Mouse (Mus musculus) liver, adult 2 months (tissue): ENCODE measurements around the gene Rhoc. TPM values are rescaled to one million over a fixed set of nuclear protein-coding genes. Genes with fewer than 3 reads are reported as not detected.
"Not testable (repeated sequence)": the region's sequence is repeated elsewhere in the genome, so short reads cannot be mapped to it uniquely, and the experiment has no call there.

Experiments used
- DNase-seq: peaks from one replicate; pipeline ENCODE4 v3.0.0-alpha.2; 2011; ENCODE audit warnings: low read depth, low spot score; ENCODE audit errors: extremely low read depth
- H3K27ac ChIP-seq: fragments of 200-500 bp; replicated peaks from 2 replicates; pipeline ENCODE4 v1.5.1; 2012; ENCODE audit warnings: low read depth, mild to moderate bottlenecking, control low read depth, inconsistent platforms, low read length; ENCODE audit not compliant: insufficient read depth
- H3K27me3 ChIP-seq: fragments of 200-500 bp; 2 replicates; pipeline ENCODE4 v1.6.1; 2012; ENCODE audit warnings: mild to moderate bottlenecking, moderate library complexity, low read length, inconsistent platforms; ENCODE audit not compliant: control insufficient read depth, insufficient read depth
- H3K36me3 ChIP-seq: fragments of 200-500 bp; 2 replicates; pipeline ENCODE4 v1.6.1; 2012; ENCODE audit warnings: low read length, inconsistent platforms; ENCODE audit not compliant: control insufficient read depth, insufficient read depth
- H3K4me1 ChIP-seq: fragments of 200-500 bp; 2 replicates; pipeline ENCODE4 v1.6.1; 2011; ENCODE audit warnings: low read length; ENCODE audit not compliant: control insufficient read depth, insufficient read depth
- H3K4me3 ChIP-seq: fragments of 200-500 bp; 2 replicates; pipeline ENCODE4 v1.5.1; 2011; ENCODE audit warnings: low read depth, mild to moderate bottlenecking, control low read depth, low read length, moderate library complexity; ENCODE audit not compliant: insufficient read depth
- H3K79me2 ChIP-seq: fragments of 200-500 bp; 2 replicates; pipeline ENCODE4 v1.6.1; 2012; ENCODE audit warnings: inconsistent platforms, mild to moderate bottlenecking, low read length, moderate library complexity; ENCODE audit not compliant: control insufficient read depth, insufficient read depth
- H3K9ac ChIP-seq: fragments of 200-500 bp; 2 replicates; pipeline ENCODE4 v1.6.1; 2012; ENCODE audit warnings: low read depth, mild to moderate bottlenecking, control low read depth, inconsistent platforms, low read length
- CTCF ChIP-seq: fragments of 200-500 bp; IDR thresholded peaks from 2 replicates; pipeline ENCODE4 v1.5.1; 2011; ENCODE audit warnings: low read depth, low read length, control low read depth
- POLR2A ChIP-seq: fragments of 200-500 bp; IDR thresholded peaks from 2 replicates; pipeline ENCODE4 v1.6.1; 2011; ENCODE audit warnings: low read length, control low read depth; ENCODE audit not compliant: insufficient read depth; ENCODE audit errors: extremely low read depth
- WGBS: fragments of 180-500 bp; shearing (Covaris S2); methylation state at CpG from one replicate; pipeline ENCODE4 v1.1.7; 2018; 5-methylcytosine and 5-hydroxymethylcytosine counted together
- polyA plus RNA-seq: library from polyadenylated mRNA; depleted of rRNA; stranded (reverse); fragments of >200 nt; gene quantifications from 2 replicates; pipeline ENCODE4 v1.2.3, GENCODE M21; 2012
- total RNA-seq: library from RNA; depleted of rRNA; stranded (reverse); fragments of >200 nt; gene quantifications from 2 replicates; pipeline ENCODE4 v1.2.3, GENCODE M21; 2014

Rhoc gene
- total and polyA plus RNA-seq, 2 experiments = 10.0 to 11.7 TPM

DNA sequence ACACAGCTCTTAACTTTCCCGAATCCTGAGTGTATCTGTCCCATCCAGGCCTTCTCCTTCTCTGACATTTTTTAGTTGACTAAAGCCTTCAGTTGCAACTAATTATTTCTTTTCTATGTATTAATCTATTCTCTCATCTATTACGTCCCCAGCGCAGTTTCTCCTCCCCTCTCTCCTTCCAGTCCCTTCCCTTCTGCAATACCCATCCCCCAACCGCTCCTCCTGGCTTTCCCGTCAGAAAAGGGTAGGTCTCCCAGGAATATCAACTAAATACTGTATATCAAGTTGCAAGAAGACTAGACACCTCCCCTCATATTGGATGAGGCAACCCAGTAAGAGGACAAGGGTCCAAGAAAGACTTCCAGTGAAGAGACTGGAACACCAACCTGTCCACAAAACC is 29.3 kb upstream of the Rhoc start:
- H3K9ac ChIP-seq = no peak overlapping the region
- TF ChIP-seq CTCF (no peak), POLR2A (no peak)
- no peak overlapping the region for H3K27ac ChIP-seq
- no peaks in the 10 kb centered on the region for H3K27me3 ChIP-seq
- WGBS = 32% methylated on average over 5 of the region's 5 CpGs
- no peak overlapping the region for H3K4me3 ChIP-seq
- H3K4me1 ChIP-seq = peaks cover 3% of the 10 kb centered on the region; the same call in 1 of the 2 replicates
- H3K79me2 ChIP-seq = no peaks in the 10 kb centered on the region
- peak; percentile 6 for DNase-seq
- H3K36me3 ChIP-seq = no peaks in the 10 kb centered on the region

- not testable (repeated sequence) for H3K9ac ChIP-seq, H3K79me2 ChIP-seq, H3K36me3 ChIP-seq, H3K4me3 ChIP-seq, H3K4me1 ChIP-seq, H3K27me3 ChIP-seq, H3K27ac ChIP-seq
- DNase-seq = peak; percentile 61
- WGBS = 12% methylated on average over 20 of the region's 20 CpGs
These were observed 25.9 kb upstream of the Rhoc start for GRCm38 (mm10) chr3:104762103-104762863.

DNA sequence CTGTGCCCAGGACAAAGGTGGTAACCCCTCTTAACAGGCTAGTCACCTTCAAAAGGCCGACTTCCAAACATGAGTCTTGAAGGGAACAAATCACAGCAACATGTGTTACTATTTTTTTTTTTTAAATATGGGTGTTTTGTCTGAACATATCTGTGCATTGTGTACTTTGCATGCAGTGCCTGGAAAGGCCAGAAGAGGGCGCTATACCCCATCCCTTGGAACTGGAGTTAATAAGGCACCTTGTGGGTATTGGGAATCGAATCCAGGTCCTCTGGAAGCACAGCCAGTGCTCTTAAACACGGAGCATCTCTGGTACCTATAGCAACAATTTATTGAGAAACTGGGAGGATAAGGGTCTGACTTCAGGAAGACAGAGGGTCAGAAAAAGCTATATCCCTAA is 23.2 kb upstream of the Rhoc start:
- TF ChIP-seq CTCF (peak; percentile 57), POLR2A (no peak)
- WGBS = 26% methylated on average over 4 of the region's 4 CpGs
- Histone ChIP-seq H3K36me3 (no peaks in the 10 kb centered on the region), H3K27ac (no peak overlapping the region), H3K79me2 (no peaks in the 10 kb centered on the region), H3K27me3 (no peaks in the 10 kb centered on the region), H3K4me1 (peaks cover 3% of the 10 kb centered on the region; the same call in 1 of the 2 replicates), H3K4me3 (no peak overlapping the region), H3K9ac (no peak overlapping the region)
- DNase-seq = peak; percentile 9

DNA sequence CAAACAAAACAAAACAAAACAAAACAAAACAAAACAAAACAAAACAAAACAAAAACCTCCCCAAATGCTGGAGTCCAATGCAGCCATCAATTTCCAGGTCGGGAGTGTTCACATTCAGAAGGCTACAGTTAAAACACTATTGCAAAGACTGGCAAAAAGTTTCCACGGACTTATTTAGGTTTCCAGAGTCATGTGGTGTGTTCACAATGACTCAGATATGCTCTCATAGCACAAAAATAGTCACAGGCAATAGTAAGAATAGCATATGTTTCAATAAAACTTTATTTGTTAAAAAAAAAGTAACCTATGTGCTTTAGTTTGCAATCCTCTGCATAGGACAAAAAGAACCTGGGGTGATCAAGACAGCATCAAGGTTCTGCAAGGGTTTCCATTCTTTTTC is 21.0 kb upstream of the Rhoc start:
- H3K27me3 ChIP-seq = no peaks in the 10 kb centered on the region; the same call in 1 of the 2 replicates
- no peak for TF ChIP-seq POLR2A
- TF ChIP-seq CTCF = no peak
- no peak for DNase-seq
- WGBS = 70% methylated on average over 2 of the region's 2 CpGs
- no peak overlapping the region for H3K27ac ChIP-seq
- no peaks in the 10 kb centered on the region for H3K36me3 ChIP-seq
- no peaks in the 10 kb centered on the region for H3K4me1 ChIP-seq
- H3K9ac ChIP-seq = no peak overlapping the region
- no peak overlapping the region for H3K4me3 ChIP-seq
- no peaks in the 10 kb centered on the region for H3K79me2 ChIP-seq

GRCm38 (mm10) chr3:104767716-104768115 is 20.5 kb upstream of the Rhoc start:
- TF ChIP-seq CTCF (no peak), POLR2A (no peak)
- 76% methylated on average over 4 of the region's 4 CpGs for WGBS
- H3K27ac ChIP-seq = no peak overlapping the region

GRCm38 (mm10) chr3:104769135-104769534 is 19.0 kb upstream of the Rhoc start:
- Histone ChIP-seq H3K9ac (no peak overlapping the region), H3K27ac (no peak overlapping the region), H3K79me2 (no peaks in the 10 kb centered on the region), H3K4me3 (no peak overlapping the region), H3K4me1 (no peaks in the 10 kb centered on the region), H3K27me3 (no peaks in the 10 kb centered on the region; the same call in 1 of the 2 replicates), H3K36me3 (no peaks in the 10 kb centered on the region)
- TF ChIP-seq POLR2A = no peak
- TF ChIP-seq CTCF = no peak
- DNase-seq = no peak
- WGBS = 70% methylated on average over 3 of the region's 3 CpGs

More at GRCm38 (mm10) chr3:104767716-104768115, 20.5 kb upstream of the Rhoc start:
- H3K36me3 ChIP-seq = no peaks in the 10 kb centered on the region
- H3K79me2 ChIP-seq = no peaks in the 10 kb centered on the region
- no peaks in the 10 kb centered on the region; the same call in 1 of the 2 replicates for H3K27me3 ChIP-seq
- DNase-seq = no peak
- no peak overlapping the region for H3K9ac ChIP-seq
- no peaks in the 10 kb centered on the region for H3K4me1 ChIP-seq
- no peak overlapping the region for H3K4me3 ChIP-seq
